Mouse (Mus musculus) neural tube, embryonic 11.5 days (tissue): ENCODE data around the gene Shc2. TPM values are rescaled to one million over a fixed set of nuclear protein-coding genes. Genes with fewer than 3 reads are reported as not detected.

Experiments used
- ATAC-seq: fragments of 200-750 bp; cut with Nextera tagmentation; 2 replicates; pipeline ENCODE4 v1.8.0; 2017; ENCODE audit warnings: moderate number of reproducible peaks, mild to moderate bottlenecking, moderate TSS enrichment, moderate library complexity; ENCODE audit not compliant: insufficient read depth, low FRiP score, low TSS enrichment
- DNase-seq: peaks from one replicate; pipeline ENCODE4 v3.0.0-alpha.2; 2015; ENCODE audit warnings: low spot score
- H3K27ac ChIP-seq: fragments of 300-500 bp; sonication (generic); 2 replicates; pipeline ENCODE4 v1.5.1; 2014; ENCODE audit warnings: low read depth, mild to moderate bottlenecking, low read length
- H3K27me3 ChIP-seq: fragments of 300-500 bp; sonication (generic); 2 replicates; pipeline ENCODE4 v1.6.1; 2014; ENCODE audit warnings: mild to moderate bottlenecking, low read length, mixed read lengths; ENCODE audit not compliant: control insufficient read depth, insufficient read depth
- H3K36me3 ChIP-seq: fragments of 300-500 bp; sonication (generic); 2 replicates; pipeline ENCODE4 v1.6.1; 2014; ENCODE audit warnings: mild to moderate bottlenecking, low read length, moderate library complexity, mixed read lengths; ENCODE audit not compliant: control insufficient read depth, insufficient read depth
- H3K4me1 ChIP-seq: fragments of 300-500 bp; sonication (generic); 2 replicates; pipeline ENCODE4 v1.6.1; 2014; ENCODE audit warnings: low read length, mixed read lengths; ENCODE audit not compliant: control insufficient read depth, insufficient read depth
- H3K4me2 ChIP-seq: fragments of 300-500 bp; sonication (generic); 2 replicates; pipeline ENCODE4 v1.6.1; 2014; ENCODE audit warnings: low read depth, mild to moderate bottlenecking, moderate library complexity
- H3K4me3 ChIP-seq: fragments of 300-500 bp; sonication (generic); 2 replicates; pipeline ENCODE4 v1.5.1; 2014; ENCODE audit warnings: low read depth, low read length
- H3K9ac ChIP-seq: fragments of 300-500 bp; sonication (generic); 2 replicates; pipeline ENCODE4 v1.6.1; 2014; ENCODE audit warnings: mild to moderate bottlenecking, low read length
- H3K9me3 ChIP-seq: fragments of 300-500 bp; sonication (generic); 2 replicates; pipeline ENCODE4 v1.6.1; 2016; ENCODE audit warnings: low read length; ENCODE audit not compliant: control insufficient read depth
- WGBS: fragments of 180-500 bp; shearing (Covaris S2); extraction: QIAGEN DNeasy Blood & Tissue Kit; methylation state at CpG from one replicate; pipeline ENCODE4 v1.1.7; 2014; 5-methylcytosine and 5-hydroxymethylcytosine counted together
- polyA plus RNA-seq: library from polyadenylated mRNA; unstranded; fragments of >200 nt; fragmentation: Nextera tagmentation; extraction: Ambion mirVana; gene quantifications from 2 replicates; pipeline ENCODE4 v1.2.1, GENCODE M21; 2014

Shc2 gene
- polyA plus RNA-seq, result 17.2 and 23.1 TPM in 2 replicates

DNA sequence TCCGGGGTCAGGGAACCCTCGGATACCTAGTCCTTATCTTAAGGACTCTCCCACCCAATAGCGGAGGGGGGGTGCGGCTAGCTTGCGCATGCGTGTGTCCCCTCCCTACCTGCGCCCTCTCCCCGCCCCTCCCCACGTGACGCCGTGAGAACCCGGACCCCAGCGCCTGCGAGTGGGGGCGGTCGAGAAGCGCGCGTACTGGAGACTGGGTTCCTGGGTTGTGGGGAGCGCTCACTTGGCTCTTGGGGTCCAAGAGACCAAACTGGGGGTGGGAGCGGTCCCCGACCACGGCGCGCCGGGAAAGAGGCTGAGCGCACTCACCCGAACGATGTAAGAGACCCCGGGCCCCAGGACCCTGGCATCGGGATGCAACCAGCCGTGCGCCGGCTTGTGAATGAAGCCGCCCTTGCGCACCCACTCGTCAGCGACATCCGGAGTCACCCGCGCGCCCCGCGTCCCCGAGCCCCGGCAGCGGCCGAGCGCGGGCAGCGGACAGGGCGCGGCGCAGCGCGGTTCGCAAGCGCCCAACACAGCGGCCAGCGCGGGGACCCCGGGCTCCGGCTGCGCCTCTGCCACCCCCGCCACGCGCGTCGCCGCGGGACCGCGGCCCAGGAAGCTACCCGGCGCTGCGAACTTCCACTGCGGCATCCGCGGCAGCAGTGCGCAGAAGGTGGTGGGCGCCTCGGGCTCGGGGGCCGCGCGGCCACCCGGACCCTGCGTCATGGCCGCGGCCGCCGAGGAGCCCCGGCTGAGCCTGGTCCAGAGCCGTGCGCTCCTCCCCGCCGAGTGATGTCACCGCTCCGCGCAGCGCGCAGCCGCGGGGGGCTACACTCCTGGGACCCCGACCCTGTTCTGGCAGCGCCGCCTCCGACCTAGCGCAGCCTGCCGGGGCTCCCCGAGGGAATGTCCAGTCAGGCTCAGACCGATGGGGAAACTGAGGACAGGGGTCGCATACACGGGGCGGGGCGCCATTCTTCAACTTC lies at the start of gene Shc2:
Gene Shc2 (minus strand): TSS at position 791 of the 983 bp plus-strand sequence.
- peak; percentile 86 for ATAC-seq
- H3K4me1 ChIP-seq, result peaks cover 8% of the 10 kb centered on the region
- under 1% methylated on average over 87 of the region's 116 CpGs for WGBS

GRCm38 (mm10) chr10:79687513-79687912 lies 49.8 kb upstream of the Shc2 start:
- H3K4me1 ChIP-seq, result peaks cover 12% of the 10 kb centered on the region; the same call in 1 of the 2 replicates
- no peak overlapping the region for H3K4me2 ChIP-seq
- no peaks in the 10 kb centered on the region for H3K9me3 ChIP-seq
- no peak overlapping the region for H3K4me3 ChIP-seq
- DNase-seq (no peak), ATAC-seq (no peak)
- no peaks in the 10 kb centered on the region for H3K27me3 ChIP-seq
- H3K9ac ChIP-seq, result no peak overlapping the region
- 98% methylated on average over 6 of the region's 6 CpGs for WGBS
- H3K27ac ChIP-seq, result no peak overlapping the region
- peaks cover 25% of the 10 kb centered on the region for H3K36me3 ChIP-seq

More for the DNA sequence above, at the start of gene Shc2:
- peak within 1 kb of the TSS; percentile 91 for H3K4me2 ChIP-seq
- peak within 1 kb of the TSS; percentile 88 for H3K27ac ChIP-seq
- H3K4me3 ChIP-seq, result peak within 1 kb of the TSS; percentile 85
- DNase-seq, result peak; percentile 85
- 0 out of 2 replicates have a peak, but pooled peaks cover 2% of the 10 kb centered on the region for H3K27me3 ChIP-seq
- peak within 1 kb of the TSS; percentile 89 for H3K9ac ChIP-seq
- no peaks in the 10 kb centered on the region for H3K36me3 ChIP-seq
- no peaks in the 10 kb centered on the region for H3K9me3 ChIP-seq

DNA sequence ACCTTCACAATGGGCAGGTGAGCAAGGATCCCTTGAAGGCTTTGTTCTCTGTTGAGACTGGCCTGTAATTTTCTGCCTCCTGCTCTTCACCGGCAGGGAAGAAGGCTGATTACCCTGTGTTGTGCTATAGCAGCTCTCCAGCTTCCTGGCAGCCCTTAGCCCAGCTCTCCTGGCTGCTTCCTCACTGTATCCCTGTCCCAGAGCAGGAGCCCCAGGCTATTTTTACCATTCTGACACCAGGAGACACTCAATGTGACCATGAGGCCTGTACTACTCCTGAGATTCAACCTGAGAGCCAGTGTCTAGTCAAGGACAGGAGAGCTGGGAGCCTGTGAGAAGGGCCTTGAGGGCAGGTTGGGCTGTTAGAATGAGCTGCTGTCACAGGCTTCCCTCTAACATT lies 49.0 kb upstream of the Shc2 start:
- Histone ChIP-seq H3K4me1 (peaks cover 12% of the 10 kb centered on the region; the same call in 1 of the 2 replicates), H3K9ac (no peak overlapping the region), H3K27ac (no peak overlapping the region), H3K4me2 (no peak overlapping the region), H3K4me3 (0 out of 2 replicates have a peak overlapping the region, but pooled peaks have one; percentile 2), H3K27me3 (no peaks in the 10 kb centered on the region), H3K9me3 (no peaks in the 10 kb centered on the region), H3K36me3 (peaks cover 25% of the 10 kb centered on the region)
- DNase-seq (no peak), ATAC-seq (no peak)
- WGBS, result 91% methylated on average over 1 of the region's 1 CpGs

GRCm38 (mm10) chr10:79686219-79686618 lies 48.5 kb upstream of the Shc2 start:
- Histone ChIP-seq H3K27me3 (no peaks in the 10 kb centered on the region), H3K4me3 (no peak overlapping the region), H3K9me3 (no peaks in the 10 kb centered on the region), H3K36me3 (peaks cover 25% of the 10 kb centered on the region), H3K4me1 (peaks cover 12% of the 10 kb centered on the region), H3K27ac (no peak overlapping the region), H3K4me2 (no peak overlapping the region), H3K9ac (no peak overlapping the region)
- ATAC-seq (no peak), DNase-seq (no peak)
- 92% methylated on average over 2 of the region's 2 CpGs for WGBS

DNA sequence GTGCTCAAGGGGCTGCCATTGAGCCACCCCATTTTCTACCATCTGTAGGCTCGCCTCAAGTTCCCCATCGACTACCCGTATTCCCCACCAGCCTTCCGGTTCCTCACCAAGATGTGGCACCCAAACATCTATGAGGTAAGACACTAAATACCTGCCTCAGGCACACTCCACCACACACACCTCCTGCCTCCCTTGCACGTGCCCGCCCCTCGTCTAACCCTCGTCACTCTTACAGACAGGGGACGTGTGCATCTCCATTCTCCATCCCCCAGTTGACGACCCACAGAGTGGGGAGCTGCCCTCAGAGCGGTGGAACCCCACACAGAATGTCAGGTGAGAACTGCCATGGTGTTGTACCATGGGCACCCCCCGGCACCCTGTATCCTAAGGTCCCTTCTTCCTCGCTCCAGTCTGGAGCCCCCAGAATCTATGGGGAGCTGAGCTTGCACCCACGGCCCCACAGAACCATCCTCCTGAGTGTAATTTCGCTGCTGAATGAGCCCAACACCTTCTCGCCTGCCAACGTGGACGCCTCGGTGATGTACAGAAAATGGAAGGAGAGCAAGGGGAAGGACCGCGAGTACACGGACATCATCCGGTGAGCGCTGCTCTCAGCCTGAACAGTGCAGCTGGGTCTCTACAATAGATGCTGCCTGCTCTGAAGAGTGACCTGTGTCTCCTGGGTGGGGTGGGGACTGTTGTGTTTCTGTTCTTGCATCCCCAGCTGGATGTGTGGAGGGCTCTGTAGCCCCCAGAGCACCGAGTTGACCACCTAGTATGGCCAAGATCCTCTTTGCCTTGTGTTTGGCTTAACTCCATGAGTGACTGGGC lies 47.3 kb upstream of the Shc2 start:
- H3K36me3 ChIP-seq, result peaks cover 25% of the 10 kb centered on the region
- DNase-seq (no peak), ATAC-seq (no peak)
- H3K9me3 ChIP-seq, result no peaks in the 10 kb centered on the region
- H3K4me3 ChIP-seq, result no peak overlapping the region
- H3K27ac ChIP-seq, result no peak overlapping the region
- no peak overlapping the region for H3K4me2 ChIP-seq
- no peaks in the 10 kb centered on the region for H3K27me3 ChIP-seq
- H3K9ac ChIP-seq, result no peak overlapping the region
- 93% methylated on average over 25 of the region's 25 CpGs for WGBS
- peaks cover 17% of the 10 kb centered on the region for H3K4me1 ChIP-seq

GRCm38 (mm10) chr10:79683726-79684640 lies 46.3 kb upstream of the Shc2 start:
- H3K4me1 ChIP-seq, result peaks cover 17% of the 10 kb centered on the region
- 90% methylated on average over 6 of the region's 6 CpGs for WGBS
- H3K4me2 ChIP-seq, result peak overlapping the region; percentile 83; the same call in 1 of the 2 replicates
- ATAC-seq (no peak), DNase-seq (no peak)
- H3K9me3 ChIP-seq, result no peaks in the 10 kb centered on the region
- no peaks in the 10 kb centered on the region for H3K27me3 ChIP-seq
- no peak overlapping the region for H3K27ac ChIP-seq
- H3K4me3 ChIP-seq, result peak overlapping the region; percentile 92; the same call in 1 of the 2 replicates
- no peak overlapping the region; the same call in 1 of the 2 replicates for H3K9ac ChIP-seq
- peaks cover 23% of the 10 kb centered on the region for H3K36me3 ChIP-seq

- Histone ChIP-seq H3K4me2 (peak overlapping the region; percentile 83), H3K27ac (no peak overlapping the region), H3K4me3 (peak overlapping the region; percentile 92), H3K27me3 (no peaks in the 10 kb centered on the region), H3K9ac (peak overlapping the region; percentile 83), H3K4me1 (peaks cover 17% of the 10 kb centered on the region), H3K9me3 (no peaks in the 10 kb centered on the region), H3K36me3 (peaks cover 18% of the 10 kb centered on the region)
- DNase-seq (peak; percentile 61), ATAC-seq (no peak)
- 5% methylated on average over 10 of the region's 10 CpGs for WGBS
Observed at GRCm38 (mm10) chr10:79682916-79683582, 45.3 kb upstream of the Shc2 start.
